Mouse (Mus musculus) lung, postnatal 0 days (tissue): ENCODE measurements around the gene Nubpl. TPM values are rescaled to one million over a fixed set of nuclear protein-coding genes. Genes with fewer than 3 reads are reported as not detected.

Source experiments
- ATAC-seq: fragments of 200-750 bp; cut with Nextera tagmentation; 2 replicates; pipeline ENCODE4 v1.8.0; 2017; ENCODE audit warnings: moderate library complexity
- DNase-seq: peaks from one replicate; pipeline ENCODE4 v3.0.0-alpha.2; 2016; ENCODE audit warnings: low spot score
- H3K27ac ChIP-seq: fragments of 300-500 bp; sonication (generic); 2 replicates; pipeline ENCODE4 v1.5.1; 2014; ENCODE audit warnings: antibody characterized with exemption, mild to moderate bottlenecking, low read length, mixed read lengths
- H3K27me3 ChIP-seq: fragments of 300-500 bp; sonication (generic); replicated peaks from 2 replicates; pipeline ENCODE4 v1.6.1; 2014; ENCODE audit warnings: low read length, mixed read lengths; ENCODE audit not compliant: insufficient read depth
- H3K36me3 ChIP-seq: fragments of 300-500 bp; sonication (generic); 2 replicates; pipeline ENCODE4 v1.6.1; 2014; ENCODE audit warnings: low read length, mixed read lengths; ENCODE audit not compliant: insufficient read depth
- H3K4me1 ChIP-seq: fragments of 300-500 bp; sonication (generic); 2 replicates; pipeline ENCODE4 v1.6.1; 2014; ENCODE audit warnings: antibody characterized with exemption, low read depth, low read length, mixed read lengths; ENCODE audit not compliant: insufficient read depth
- H3K4me2 ChIP-seq: fragments of 300-500 bp; sonication (generic); replicated peaks from 2 replicates; pipeline ENCODE4 v1.6.1; 2014; ENCODE audit warnings: low read depth, mild to moderate bottlenecking, low read length, moderate library complexity, mixed read lengths
- H3K4me3 ChIP-seq: fragments of 300-500 bp; sonication (generic); 2 replicates; pipeline ENCODE4 v1.5.1; 2014; ENCODE audit warnings: low read depth, low read length
- H3K9ac ChIP-seq: fragments of 300-500 bp; sonication (generic); replicated peaks from 2 replicates; pipeline ENCODE4 v1.6.1; 2014; ENCODE audit warnings: low read depth, mild to moderate bottlenecking
- H3K9me3 ChIP-seq: fragments of 300-500 bp; sonication (generic); 2 replicates; pipeline ENCODE4 v1.6.1; 2016; ENCODE audit warnings: low read length, mixed read lengths
- CTCF ChIP-seq: IDR thresholded peaks from 2 replicates; pipeline ENCODE4 v1.5.1; 2016; ENCODE audit warnings: antibody characterized with exemption, mild to moderate bottlenecking
- EP300 ChIP-seq: IDR thresholded peaks from 2 replicates; pipeline ENCODE4 v1.6.1; 2016; ENCODE audit warnings: antibody characterized with exemption, mild to moderate bottlenecking, control low read depth
- WGBS: fragments of 180-500 bp; shearing (Covaris S2); extraction: QIAGEN DNeasy Blood & Tissue Kit; methylation state at CpG from one replicate; pipeline ENCODE4 v1.1.7; 2014; 5-methylcytosine and 5-hydroxymethylcytosine counted together
- polyA plus RNA-seq: library from polyadenylated mRNA; unstranded; fragments of >200 nt; fragmentation: Nextera tagmentation; extraction: Ambion mirVana; gene quantifications from 2 replicates; pipeline ENCODE4 v1.2.1, GENCODE M21; 2015

Gene Nubpl
- polyA plus RNA-seq, 1 experiment from 2014 or later = 6.8 TPM

DNA sequence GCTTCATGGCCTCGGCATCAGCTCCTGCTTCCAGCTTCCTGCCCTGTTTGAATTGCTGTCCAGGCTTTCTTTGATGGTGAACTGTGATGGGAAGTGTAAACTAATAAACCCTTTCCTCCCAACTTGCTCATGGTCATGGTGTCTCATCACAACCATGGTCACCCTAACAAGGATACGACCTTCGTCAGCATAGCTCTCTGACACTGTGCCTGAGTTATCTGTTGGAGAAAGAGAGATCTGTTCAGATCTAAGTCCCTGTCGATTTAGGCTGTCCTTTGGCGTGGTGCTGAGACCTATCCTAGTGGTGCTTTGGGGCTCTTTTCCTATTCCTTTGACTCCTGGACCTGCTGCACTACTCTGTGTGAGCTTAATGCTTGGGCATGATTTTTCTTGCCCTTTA, 156.6 kb downstream of the Nubpl start:
- DNase-seq (no peak), ATAC-seq (no peak)
- Histone ChIP-seq H3K4me1 (no peaks in the 10 kb centered on the region), H3K9ac (no peak overlapping the region), H3K36me3 (no peaks in the 10 kb centered on the region), H3K4me2 (no peak overlapping the region), H3K4me3 (no peak overlapping the region), H3K9me3 (no peaks in the 10 kb centered on the region), H3K27me3 (no peaks in the 10 kb centered on the region), H3K27ac (no peak overlapping the region)
- 72% methylated on average over 5 of the region's 5 CpGs for WGBS
- TF ChIP-seq CTCF = no peak
- no peak for TF ChIP-seq EP300

DNA sequence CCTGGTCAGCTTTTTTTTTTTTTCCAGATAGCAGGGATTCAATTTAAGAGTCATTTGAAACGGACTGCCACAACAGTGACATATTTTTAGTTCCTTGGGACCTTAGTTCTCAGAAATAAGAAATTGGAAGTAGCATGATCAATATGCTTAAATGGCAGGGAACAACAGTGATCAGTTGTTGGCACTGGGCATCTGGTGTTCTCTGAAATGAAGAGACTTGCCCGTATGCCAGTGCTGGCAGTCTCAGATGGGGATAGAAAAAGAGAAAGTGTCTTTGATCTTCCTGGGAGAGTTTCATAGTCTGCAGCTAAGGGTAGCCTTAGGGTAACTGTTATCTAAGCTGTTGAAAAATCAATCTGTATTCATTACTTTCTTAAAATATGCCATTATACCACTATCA, 170.6 kb downstream of the Nubpl start:
- TF ChIP-seq CTCF (no peak), EP300 (no peak)
- no peak for DNase-seq
- Histone ChIP-seq H3K4me3 (no peak overlapping the region), H3K9me3 (no peaks in the 10 kb centered on the region), H3K36me3 (no peaks in the 10 kb centered on the region), H3K4me2 (no peak overlapping the region), H3K9ac (no peak overlapping the region), H3K27ac (no peak overlapping the region), H3K27me3 (no peaks in the 10 kb centered on the region), H3K4me1 (no peaks in the 10 kb centered on the region)
- no peak for ATAC-seq
- 92% methylated on average over 2 of the region's 2 CpGs for WGBS

GRCm38 (mm10) chr12:52272828-52273227, 175.3 kb downstream of the Nubpl start:
- Histone ChIP-seq H3K4me3 (no peak overlapping the region), H3K4me1 (no peaks in the 10 kb centered on the region), H3K27me3 (no peaks in the 10 kb centered on the region), H3K9ac (no peak overlapping the region), H3K9me3 (no peaks in the 10 kb centered on the region), H3K27ac (no peak overlapping the region), H3K4me2 (no peak overlapping the region), H3K36me3 (no peaks in the 10 kb centered on the region)
- no peak for TF ChIP-seq EP300
- ATAC-seq (no peak), DNase-seq (no peak)
- WGBS = 15% methylated on average over 1 of the region's 1 CpGs

DNA sequence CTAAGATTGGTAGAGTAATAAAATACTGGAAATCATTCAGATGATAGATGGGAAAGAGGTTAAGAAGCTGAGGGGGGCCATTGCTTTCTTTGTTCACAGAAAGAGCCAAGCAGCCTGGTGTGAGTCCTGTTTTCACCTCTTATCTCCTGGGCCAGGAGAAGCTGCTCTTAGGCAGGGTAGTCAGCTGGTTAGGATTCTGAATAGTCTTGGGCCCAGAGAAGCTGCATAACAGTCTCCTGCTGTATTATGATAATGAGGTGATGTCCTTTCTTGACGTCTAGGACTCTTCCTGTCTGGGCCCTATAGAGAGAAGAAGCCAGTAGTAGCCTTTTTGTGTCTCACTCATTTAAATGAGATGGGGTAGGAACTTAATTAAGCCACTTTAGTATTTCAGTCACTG, 178.8 kb downstream of the Nubpl start:
- Histone ChIP-seq H3K27ac (no peak overlapping the region), H3K9ac (no peak overlapping the region), H3K4me2 (no peak overlapping the region), H3K4me1 (no peaks in the 10 kb centered on the region), H3K27me3 (no peaks in the 10 kb centered on the region), H3K9me3 (no peaks in the 10 kb centered on the region), H3K36me3 (no peaks in the 10 kb centered on the region), H3K4me3 (no peak overlapping the region)
- DNase-seq (no peak), ATAC-seq (no peak)
- 38% methylated on average over 1 of the region's 1 CpGs for WGBS
- TF ChIP-seq CTCF = no peak
- TF ChIP-seq EP300 = no peak

- no peak for DNase-seq
- no peak for ATAC-seq
- Histone ChIP-seq H3K9ac (no peak overlapping the region), H3K4me1 (no peaks in the 10 kb centered on the region), H3K4me3 (no peak overlapping the region), H3K36me3 (no peaks in the 10 kb centered on the region), H3K27ac (no peak overlapping the region), H3K4me2 (no peak overlapping the region), H3K27me3 (no peaks in the 10 kb centered on the region), H3K9me3 (no peaks in the 10 kb centered on the region)
- WGBS = 37% methylated on average over 1 of the region's 1 CpGs
- no peak for TF ChIP-seq EP300
- no peak for TF ChIP-seq CTCF
These were observed 183.7 kb downstream of the Nubpl start for GRCm38 (mm10) chr12:52281232-52281631.

GRCm38 (mm10) chr12:52284471-52284870, 186.9 kb downstream of the Nubpl start:
- Histone ChIP-seq H3K4me3 (no peak overlapping the region), H3K27ac (no peak overlapping the region), H3K27me3 (no peaks in the 10 kb centered on the region), H3K9ac (no peak overlapping the region), H3K4me2 (no peak overlapping the region), H3K36me3 (no peaks in the 10 kb centered on the region), H3K4me1 (no peaks in the 10 kb centered on the region), H3K9me3 (no peaks in the 10 kb centered on the region)
- TF ChIP-seq EP300 = no peak
- no peak for TF ChIP-seq CTCF
- ATAC-seq (no peak), DNase-seq (no peak)

- H3K27ac ChIP-seq = no peak overlapping the region
- no peaks in the 10 kb centered on the region for H3K9me3 ChIP-seq
- H3K4me3 ChIP-seq = no peak overlapping the region
- DNase-seq (no peak), ATAC-seq (no peak)
- H3K9ac ChIP-seq = no peak overlapping the region
- TF ChIP-seq EP300 (no peak), CTCF (no peak)
- WGBS = 92% methylated on average over 3 of the region's 3 CpGs
- H3K36me3 ChIP-seq = no peaks in the 10 kb centered on the region
- H3K4me1 ChIP-seq = peaks cover 4% of the 10 kb centered on the region; the same call in 1 of the 2 replicates
- no peak overlapping the region for H3K4me2 ChIP-seq
- no peaks in the 10 kb centered on the region for H3K27me3 ChIP-seq
These were observed 189.3 kb downstream of the Nubpl start for GRCm38 (mm10) chr12:52286802-52287201.
